Mouse (Mus musculus) urinary bladder, postnatal 36 days (tissue): ENCODE measurements around the gene Pkd1l2.
A peak's percentile ranks its signal among the peaks of the same experiment; 100 is the strongest.

Source experiments
- DNase-seq, 2 experiments: peaks; one replicate each; pipeline ENCODE4 v3.0.0; 2022; ENCODE audit warnings: low spot score in 2 of 2, mixed read lengths in 1 of 2

The Pkd1l2 gene

GRCm38 (mm10) chr8:117033393-117033792 is 48.9 kb downstream of the Pkd1l2 start:
- DNase-seq: no peak

GRCm38 (mm10) chr8:117032609-117033008 is 49.6 kb downstream of the Pkd1l2 start:
- no peak for DNase-seq

GRCm38 (mm10) chr8:117031476-117031875 is 50.8 kb downstream of the Pkd1l2 start:
- DNase-seq: no peak

- no peak for DNase-seq
Observed at GRCm38 (mm10) chr8:117028686-117029085, 53.6 kb downstream of the Pkd1l2 start.

GRCm38 (mm10) chr8:117027601-117028000 is 54.6 kb downstream of the Pkd1l2 start:
- no peak for DNase-seq

GRCm38 (mm10) chr8:117022297-117022993 is 59.8 kb downstream of the Pkd1l2 start:
- DNase-seq: no peak

- no peak for DNase-seq
Observed at GRCm38 (mm10) chr8:117019323-117020275, 62.6 kb downstream of the Pkd1l2 start.

- no peak for DNase-seq
Observed at GRCm38 (mm10) chr8:117017896-117018295, 64.4 kb downstream of the Pkd1l2 start.

GRCm38 (mm10) chr8:117017006-117017405 is 65.2 kb downstream of the Pkd1l2 start:
- DNase-seq: no peak

GRCm38 (mm10) chr8:117015670-117016069 is 66.6 kb downstream of the Pkd1l2 start:
- DNase-seq: no peak

- DNase-seq: no peak
Observed at GRCm38 (mm10) chr8:117011366-117011765, 70.9 kb downstream of the Pkd1l2 start.

GRCm38 (mm10) chr8:116994016-116994716 is 88.1 kb downstream of the Pkd1l2 start:
- DNase-seq: no peak

GRCm38 (mm10) chr8:116993095-116993867 is 89.0 kb downstream of the Pkd1l2 start, which contains the start of gene Gcsh:
TSS of gene Gcsh (minus strand) at chr8:116993537.
- DNase-seq: peak; percentile 98 to 99

GRCm38 (mm10) chr8:116992176-116992971 is 89.9 kb downstream of the Pkd1l2 start:
- no peak for DNase-seq

GRCm38 (mm10) chr8:116991241-116991640 is 91.0 kb downstream of the Pkd1l2 start:
- DNase-seq: no peak

- no peak for DNase-seq
Observed at GRCm38 (mm10) chr8:116989842-116990241, 92.4 kb downstream of the Pkd1l2 start.

- peak; percentile 19 to 31 for DNase-seq
Observed at GRCm38 (mm10) chr8:116980117-116980516, 102.1 kb downstream of the Pkd1l2 start.

- peak; percentile 98 to 99 for DNase-seq
Observed at GRCm38 (mm10) chr8:116978631-116979256, 103.5 kb downstream of the Pkd1l2 start, which contains the start of gene 1700030J22Rik. TSS of gene 1700030J22Rik (minus strand) at chr8:116978959.

- DNase-seq: no peak
Observed at GRCm38 (mm10) chr8:116978052-116978451, 104.2 kb downstream of the Pkd1l2 start.

GRCm38 (mm10) chr8:116975606-116976005 is 106.6 kb downstream of the Pkd1l2 start:
- no peak for DNase-seq
